Mouse (Mus musculus) adrenal gland, postnatal 4 days (tissue): Measurements from ENCODE around the gene Cant1. TPM values are rescaled to one million over a fixed set of nuclear protein-coding genes. Genes with fewer than 3 reads are reported as not detected.
A peak's percentile ranks its signal among the peaks of the same experiment; 100 is the strongest.

Experiments used
- DNase-seq, 2 experiments: peaks; one replicate each; pipeline ENCODE4 v3.0.0; 2021 to 2022; ENCODE audit warnings: low spot score in 2 of 2, mixed read lengths in 2 of 2
- long read RNA-seq, 2 experiments: library from polyadenylated mRNA; stranded (forward); transcript quantifications; one replicate each; pipeline ENCODE4 v2.0.0; 2021
- total RNA-seq, 2 experiments: library from RNA; stranded (reverse); gene quantifications; 2 replicates each; pipeline ENCODE4 v1.2.3; 2021

Cant1 gene
- total RNA-seq: 10 to 100 TPM; 33.7 to 36.5 TPM
- long read RNA-seq, experiment 1, full-length matches to known transcripts: 15 of 22 reads
- long read RNA-seq, experiment 1, partial matches to known transcripts: 2 of 22 reads
- long read RNA-seq, experiment 1, other reads (novel, unspliced or antisense): 5 of 22 reads
- long read RNA-seq, experiment 2, full-length matches to known transcripts: 27 of 60 reads
- long read RNA-seq, experiment 2, partial matches to known transcripts: 24 of 60 reads
- long read RNA-seq, experiment 2, other reads (novel, unspliced or antisense): 9 of 60 reads

DNA sequence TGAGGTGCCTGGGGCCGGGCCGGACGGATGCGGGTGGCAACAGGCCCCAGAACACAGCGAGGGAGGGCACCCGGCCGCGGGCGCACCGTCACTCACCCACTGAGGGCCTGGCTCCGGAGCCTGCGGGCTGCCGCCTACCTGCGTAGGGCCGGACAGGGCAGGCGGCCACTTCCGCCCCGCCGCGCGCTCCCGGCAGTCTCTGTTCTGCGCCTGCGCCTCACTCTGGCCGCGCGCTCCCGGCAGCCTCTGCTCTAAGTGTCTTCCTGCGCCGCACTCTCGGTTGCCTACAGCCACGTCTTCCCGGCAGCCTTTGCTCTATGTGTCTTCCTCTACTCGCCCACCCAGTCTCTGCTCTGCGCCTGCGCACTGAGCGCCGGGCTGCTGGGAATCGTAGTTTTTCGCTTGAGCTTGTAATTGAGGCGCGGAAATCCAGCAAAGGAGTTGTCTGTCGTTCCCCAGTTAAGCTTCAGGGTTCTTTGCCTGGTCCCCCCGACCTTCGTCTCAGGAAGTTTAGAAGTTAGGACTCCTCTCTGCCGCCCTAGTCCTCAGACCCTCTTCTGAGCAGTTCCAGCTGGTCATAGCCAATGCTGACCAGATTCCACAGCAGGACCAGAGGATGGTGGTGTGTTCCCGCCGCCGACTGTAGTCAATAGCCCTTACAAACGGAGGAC lies at the start of gene Cant1:
Cant1 (minus strand) TSS at position 253 of the 671 bp plus-strand sequence.
- DNase-seq: peak; percentile 85 to 93

DNA sequence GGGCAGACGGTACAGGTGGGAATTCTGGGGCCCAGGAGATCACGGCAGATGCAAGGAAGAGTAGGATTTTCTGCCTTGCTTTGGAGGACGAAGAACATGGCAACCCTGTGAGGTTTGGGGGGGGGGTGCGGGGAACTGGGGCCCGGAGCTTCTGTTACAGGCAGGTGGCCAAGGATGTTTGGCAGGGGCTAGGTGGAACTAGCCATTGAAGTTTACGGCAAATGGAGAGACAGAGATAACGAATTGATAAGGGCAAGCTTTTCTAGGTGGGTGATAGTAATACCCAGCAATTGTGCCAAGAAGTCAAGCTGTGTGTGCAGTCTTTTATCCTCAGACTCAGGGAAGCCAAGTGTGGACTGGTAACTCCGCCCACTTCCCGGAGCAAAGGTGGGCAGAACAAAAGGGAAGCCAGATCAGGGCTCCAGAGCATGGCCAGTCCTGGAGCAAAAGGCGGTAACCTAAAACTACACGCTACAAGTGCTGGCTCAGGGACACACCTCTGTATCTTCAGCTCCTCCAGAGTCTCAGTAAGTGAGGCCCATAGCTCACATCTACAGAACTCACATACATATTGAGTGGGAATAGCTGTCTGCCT lies 48.7 kb upstream of the Cant1 start:
- DNase-seq: no peak

DNA sequence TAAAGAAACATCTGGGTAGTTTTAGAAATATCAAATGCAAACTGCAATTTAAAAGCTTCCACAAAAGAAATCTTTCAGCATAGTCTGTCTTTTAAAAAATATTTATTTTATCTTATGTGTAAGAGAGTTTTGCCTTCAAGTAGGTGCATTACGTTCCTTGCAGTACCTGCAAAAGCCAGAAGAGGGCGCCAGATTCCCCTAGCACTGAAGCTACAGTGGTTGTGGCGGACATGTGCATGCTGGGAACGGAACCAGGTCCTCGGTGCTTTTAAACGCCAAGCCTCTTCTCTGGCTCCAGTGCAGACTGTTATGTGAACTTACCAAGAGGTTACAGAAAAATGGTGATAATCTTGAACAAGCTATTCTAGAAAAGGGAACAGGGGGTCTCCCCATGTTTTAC lies 41.4 kb upstream of the Cant1 start:
- DNase-seq: no peak

DNA sequence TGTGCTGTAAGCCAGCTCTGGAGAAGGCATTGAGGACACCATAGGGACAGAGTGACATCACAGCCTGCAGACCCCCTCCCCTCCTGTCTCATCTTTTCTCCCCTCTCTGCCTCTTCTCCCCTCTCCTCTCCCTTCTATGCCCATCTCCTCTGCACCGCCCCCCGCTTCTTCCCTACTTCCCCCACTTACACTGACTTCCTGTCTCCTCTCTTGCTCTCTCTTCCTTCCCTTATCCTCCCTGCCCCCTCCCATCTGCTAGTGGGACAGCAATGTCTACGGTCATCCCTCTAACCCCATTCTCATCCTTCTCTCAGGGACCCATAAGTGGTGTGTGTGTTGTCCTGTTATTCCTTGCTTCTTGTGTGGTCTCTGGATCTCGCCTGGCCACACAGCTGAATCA lies 40.6 kb upstream of the Cant1 start:
- no peak for DNase-seq

DNA sequence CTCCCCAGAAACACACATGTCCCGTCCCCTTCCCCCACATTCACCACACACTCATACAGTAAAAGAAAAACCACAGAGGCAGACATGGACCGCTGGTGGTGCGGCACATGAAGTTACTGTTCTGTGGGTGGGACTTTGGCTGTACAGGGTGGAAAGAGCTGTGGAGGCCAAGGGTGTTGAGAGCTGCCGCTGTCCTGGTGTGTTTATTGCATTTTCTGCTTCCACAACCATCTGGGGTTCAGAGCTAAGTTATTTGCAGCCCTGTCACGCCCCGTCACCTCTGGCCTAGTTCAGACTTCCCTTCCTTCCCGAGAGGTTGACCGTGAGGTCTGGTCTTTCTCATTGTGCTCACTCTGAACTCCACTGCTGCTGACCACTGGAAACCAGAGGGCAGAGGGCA lies 40.2 kb upstream of the Cant1 start:
- DNase-seq: no peak

DNA sequence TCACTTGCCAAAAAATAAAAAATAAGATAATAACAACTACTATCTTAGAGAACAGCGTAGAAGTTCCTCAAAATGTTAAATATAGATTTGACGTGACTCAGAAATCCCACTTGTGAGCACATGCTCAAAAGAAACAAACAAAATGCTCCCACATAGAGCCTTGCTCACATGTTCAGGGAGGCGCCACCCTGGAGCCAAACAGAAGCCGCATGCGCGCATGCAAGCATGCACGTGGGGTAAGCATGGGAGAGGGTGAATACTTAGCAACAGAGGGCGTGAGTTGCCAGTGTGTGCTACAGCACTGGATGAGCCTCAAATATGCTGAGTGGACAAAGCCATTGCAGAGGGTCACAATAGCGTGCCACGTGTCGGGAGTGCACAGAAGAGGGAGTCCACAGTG lies 38.1 kb upstream of the Cant1 start:
- DNase-seq: no peak

DNA sequence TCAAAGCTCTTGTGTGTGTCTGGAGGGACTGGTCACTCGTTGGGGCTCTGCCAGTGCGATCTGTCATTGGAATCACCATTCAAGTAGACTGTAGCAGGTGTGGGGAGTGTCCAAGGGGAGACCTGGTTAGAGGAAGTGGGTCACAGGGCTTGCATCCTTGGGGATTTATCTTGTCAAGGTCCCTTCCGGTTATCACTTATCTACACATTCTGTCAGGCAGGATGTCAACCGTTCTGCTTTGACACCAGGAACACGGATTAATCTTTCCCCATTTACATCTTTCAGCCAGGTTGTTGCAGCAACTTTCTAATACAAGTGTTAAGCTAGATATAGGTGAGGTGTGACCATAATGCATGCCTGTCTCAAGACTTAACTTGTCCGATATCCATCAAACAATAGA lies 36.9 kb upstream of the Cant1 start:
- no peak for DNase-seq

DNA sequence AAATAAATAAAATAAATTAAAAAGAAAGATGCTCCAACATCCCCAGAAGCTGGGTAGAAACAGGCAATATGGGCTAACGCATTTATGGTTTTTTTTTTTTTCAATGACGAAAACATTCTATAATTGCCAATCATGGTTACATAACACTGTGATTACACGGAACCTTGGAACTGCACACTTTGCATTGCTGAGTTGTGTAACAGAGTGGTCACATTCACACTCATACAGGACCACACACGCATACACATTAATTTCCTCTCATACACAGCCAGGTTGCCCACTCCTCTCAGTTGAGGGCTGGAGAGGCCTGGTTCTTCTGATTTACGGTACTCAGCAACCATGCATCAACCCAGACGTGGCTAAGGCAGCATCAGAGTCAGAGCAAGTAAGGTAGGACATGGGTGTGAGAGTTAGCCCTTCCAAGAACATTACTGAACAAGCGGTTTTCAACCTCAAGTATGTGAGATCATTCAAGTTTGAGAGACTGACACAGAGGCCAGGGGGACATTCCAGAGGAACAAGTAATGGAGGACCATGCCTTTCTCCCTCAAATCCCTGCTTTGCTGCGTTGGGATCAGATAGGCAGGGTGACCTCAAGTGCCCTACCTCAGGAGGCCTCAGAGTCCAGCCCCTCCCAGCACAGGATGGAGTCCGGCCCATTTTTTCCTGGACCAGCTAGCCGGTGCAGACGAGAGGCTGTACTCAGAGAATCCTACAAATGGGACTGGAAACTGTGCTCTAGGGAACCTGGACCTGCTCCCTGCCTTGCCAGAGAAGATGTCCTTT lies 35.2 kb upstream of the Cant1 start:
- no peak for DNase-seq

DNA sequence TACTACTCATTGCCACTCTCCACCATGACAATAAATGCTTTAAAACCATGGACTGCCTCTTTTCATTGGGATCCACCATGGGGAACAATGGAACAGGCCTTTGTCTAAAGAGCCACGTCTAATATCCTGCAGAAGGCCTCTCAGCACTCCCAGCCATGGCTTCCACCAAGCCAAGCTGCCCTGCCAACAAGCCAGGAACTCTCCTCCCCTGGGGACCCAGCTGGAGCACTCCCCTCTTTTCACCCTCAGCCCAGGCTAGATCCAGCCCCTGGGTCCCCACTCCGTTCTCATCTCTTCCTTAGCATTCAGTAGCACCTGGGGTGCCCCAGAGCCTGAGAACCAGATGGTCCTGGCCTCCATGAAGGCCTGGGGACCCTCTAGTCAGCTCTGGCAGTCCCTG lies 34.1 kb upstream of the Cant1 start:
- DNase-seq: no peak

DNA sequence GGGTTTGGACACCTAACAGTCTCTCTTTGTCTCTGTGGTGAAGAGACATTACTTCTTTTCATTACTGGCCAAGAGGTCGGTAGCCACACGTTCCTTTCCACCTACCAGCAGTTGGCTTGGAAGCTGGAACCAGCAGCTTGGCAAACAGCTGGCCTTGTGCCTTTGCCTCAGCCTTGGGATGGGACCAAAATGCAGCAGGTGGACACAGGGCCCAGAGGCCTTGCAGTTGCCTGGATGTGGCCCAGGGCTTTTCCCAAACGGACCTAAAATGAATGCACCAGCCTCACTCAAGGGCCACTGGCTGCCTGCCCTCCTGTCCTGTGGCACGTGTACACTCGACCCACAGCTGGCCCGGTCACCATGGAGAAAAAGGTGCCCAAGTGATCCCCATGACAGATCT lies 32.3 kb upstream of the Cant1 start:
- no peak for DNase-seq

DNA sequence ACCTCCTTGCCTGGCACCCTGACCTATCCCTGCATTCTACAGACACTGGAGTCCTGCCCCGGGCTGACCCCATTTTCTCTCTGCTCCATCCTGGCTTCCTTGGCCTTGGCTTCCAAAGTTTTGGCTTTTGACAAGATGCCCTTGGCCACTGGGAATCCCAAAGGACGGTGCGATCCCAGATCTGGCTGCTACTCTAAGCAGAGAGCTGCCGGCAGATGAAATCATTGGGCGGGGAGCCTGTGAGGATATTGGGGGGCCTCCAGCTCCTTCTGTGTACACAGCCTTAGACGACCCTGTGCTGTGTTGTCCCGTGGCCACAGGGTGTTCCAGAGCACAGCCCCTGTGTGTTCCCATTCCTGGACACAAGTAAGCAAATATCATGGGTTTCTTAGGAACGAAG lies 29.5 kb upstream of the Cant1 start:
- no peak for DNase-seq

DNA sequence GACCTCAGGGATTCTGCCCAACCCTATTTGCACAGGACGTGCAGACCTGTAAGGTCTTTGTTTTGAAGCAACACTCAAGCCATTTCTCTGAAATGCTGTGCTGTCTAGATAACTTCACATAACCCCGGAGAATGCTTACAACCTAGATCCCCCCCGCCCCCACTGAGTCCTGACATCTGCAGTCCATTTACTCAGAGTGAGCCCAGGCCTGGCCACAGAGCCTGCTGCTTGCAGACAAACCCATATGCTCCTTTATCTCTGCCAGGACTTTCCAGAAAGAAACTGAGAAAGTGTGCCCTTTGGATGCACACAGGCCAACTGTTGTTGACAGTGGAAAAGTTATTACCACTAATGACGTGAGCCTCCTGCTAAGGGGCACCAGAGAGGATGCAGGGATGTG lies 28.5 kb upstream of the Cant1 start:
- DNase-seq: no peak

DNA sequence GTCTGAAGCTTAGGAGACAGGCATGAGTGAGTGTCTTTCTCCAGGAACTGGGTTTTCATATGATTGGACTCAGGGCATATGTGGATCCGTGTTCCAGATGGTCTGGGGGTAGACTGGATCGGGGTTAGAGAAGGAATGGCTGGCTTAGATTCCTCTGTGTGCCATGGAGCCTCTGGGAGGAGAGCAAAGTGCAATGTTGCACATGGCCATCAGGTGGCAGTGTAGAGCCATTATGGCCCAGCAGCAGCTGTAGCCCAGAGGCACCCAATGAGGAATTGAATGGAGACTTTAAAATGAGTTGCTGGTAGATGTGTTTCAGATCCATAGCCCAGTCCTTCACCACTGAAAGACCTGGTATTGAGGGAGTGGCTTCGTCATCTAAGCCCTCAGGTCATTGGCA lies 27.0 kb upstream of the Cant1 start:
- DNase-seq: no peak

DNA sequence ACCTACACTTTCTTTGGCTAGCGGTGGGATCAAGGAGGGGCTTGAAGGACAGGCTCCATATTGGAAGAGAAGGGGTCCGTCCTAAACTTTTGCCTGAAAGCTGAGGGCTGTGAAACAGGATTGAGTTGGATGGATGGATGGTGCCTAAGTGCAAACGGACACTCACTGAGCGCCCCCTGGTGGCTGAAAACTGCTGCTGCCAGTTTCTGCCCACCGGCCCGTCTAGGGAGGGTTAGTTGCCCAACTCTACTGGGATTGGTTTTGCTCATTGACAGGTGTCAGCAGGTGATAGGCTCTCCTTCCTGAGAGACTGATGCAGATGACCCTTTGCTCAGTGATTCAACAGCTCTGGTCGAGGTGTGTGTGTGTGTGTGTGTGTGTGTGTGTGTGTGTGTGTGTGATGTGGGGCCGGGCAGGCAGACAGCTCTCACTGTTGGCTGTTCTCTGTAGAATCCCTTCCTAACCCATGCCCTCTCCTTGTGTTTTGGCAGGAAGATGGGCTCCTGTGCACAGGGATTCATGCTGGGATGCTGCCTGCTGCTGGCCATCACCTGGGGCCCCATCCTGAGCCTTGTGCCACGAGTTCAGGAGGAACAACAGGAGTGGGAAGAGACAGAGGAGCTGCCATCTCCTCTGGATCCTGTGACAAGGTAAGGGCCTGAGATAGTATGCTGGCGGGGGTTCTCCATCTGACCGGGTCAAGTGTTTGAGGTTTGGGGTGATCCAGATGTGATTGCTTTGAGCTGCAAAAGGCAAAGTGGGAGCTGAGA lies 24.5 kb upstream of the Cant1 start:
- peak; percentile 62 to 76 for DNase-seq

DNA sequence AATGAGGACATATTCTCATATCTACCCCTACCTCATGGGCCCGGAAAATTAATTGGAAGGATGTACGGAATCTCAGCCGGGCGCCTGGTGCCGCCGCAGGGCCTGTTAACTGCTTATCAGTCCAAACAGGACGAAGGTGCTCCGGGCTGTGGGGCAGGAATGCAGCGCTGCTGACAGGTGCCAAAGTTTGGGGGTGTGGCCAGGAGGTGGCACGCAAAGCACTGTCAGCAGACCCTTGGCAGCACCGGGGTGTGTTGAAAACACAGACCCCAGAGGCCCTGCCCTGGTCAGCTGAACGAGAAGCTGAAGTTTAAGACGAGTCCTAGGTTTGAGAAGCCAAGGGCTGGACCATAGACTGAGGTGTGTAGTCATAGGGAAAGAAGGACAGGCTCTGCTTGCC lies 23.8 kb upstream of the Cant1 start:
- DNase-seq: no peak

DNA sequence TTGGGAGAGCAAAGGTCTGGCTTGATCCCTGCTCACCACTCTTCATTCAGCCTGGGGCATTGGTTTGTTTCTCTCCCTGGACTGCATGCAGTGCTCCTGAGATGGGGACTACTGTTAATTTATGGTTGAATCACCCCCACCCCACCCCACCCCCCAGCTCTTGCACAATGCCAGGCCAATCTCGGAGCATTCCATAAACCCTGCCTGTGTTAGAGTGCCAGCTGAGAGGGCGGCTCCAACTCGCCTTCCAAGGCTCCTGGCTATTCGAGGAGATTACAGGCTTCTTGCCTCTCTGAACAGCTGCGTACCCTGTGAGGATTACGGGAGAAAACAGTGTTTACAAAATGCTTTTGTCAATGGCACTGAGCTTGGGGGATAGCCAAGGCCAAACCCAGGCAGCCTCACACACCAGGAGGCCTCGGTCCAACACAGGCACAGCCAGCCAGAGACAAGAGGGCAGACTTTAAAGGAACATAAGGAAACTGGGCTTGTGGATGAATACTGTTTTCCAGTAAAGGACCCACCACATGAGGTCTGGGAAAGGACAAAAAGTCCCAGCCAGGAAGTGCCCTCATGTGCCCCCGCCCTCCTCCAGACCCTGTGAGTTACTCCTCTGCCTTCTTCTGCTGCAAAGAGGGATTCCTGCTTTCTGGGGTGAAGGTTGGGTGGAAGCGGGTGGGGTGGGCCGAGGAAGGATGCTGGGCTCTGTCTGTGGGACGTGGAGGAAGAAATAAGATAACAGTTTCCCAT lies 20.0 kb upstream of the Cant1 start:
- no peak for DNase-seq

DNA sequence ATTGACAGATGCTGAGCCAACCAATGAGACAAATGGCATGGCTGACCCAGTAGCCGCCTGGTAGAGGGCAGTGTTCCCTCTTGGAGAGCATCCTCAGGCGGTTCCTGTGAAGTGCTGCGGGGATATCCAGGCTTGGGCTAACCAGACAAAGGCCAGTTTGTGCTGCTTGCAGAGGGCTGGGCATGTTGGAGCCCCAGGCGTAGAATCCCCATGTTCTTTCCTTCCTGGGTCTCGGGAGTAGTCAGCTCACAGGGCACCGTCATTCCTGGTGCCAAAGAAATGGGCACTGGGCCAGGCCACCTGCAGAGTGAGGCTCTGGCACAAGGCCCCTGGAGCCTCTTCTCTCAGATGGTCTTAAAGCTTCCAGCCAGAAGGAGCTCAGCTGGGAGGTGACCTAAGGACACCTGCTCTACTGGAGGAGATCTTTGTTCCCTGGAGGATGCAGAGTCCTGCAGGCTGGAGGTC lies 17.6 kb upstream of the Cant1 start:
- DNase-seq: no peak

DNA sequence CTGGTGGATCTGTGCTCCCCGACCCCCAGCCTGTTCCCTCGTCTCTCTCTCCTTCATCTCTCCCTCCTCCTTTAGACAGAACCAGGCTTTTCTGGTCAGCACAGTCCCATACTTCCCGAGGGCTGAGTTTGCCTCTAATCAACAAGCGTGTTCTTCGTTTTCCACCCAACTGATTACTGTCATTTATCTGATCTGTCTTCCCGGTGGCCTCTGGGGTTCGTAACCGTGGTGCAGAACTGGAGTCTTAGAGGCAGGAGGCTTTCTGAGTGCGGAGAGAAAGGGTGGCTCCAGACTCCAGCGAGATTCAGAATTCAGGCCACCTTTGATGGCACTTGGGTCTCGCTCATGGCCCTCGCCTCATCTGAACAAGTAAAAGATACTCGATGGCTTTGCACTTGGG lies 15.2 kb upstream of the Cant1 start:
- no peak for DNase-seq

DNA sequence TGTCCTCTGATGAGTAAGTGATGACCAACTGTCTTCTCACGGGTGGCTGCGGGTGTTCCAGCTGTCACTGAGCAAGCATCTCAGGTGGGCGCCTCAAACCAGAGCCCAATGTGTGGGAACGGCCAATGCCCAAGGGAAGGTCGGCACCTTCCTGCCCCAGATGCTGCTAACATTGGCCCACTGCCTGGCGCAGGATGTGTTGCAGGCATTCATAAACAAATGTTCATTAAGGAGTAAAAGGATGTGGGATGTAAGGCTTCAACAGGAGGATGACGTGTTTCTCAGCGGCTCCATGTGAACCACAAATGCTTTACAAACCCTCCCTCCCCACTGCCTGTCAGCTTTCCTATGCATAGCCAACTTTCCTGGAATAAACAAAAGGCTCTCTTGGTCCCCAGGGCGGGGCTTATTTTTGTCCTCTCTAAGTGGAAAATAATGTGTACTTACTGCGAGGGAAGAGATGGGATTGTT lies 14.5 kb upstream of the Cant1 start:
- no peak for DNase-seq
